Mouse (Mus musculus) splenic B cell, adult 2 months (primary cell): ENCODE results near the gene Lsm3.
A peak's percentile ranks its signal among the peaks of the same experiment; 100 is the strongest.
"Not testable (repeated sequence)": the region's sequence is repeated elsewhere in the genome, so short reads cannot be mapped to it uniquely, and the experiment has no call there.

Source experiments
- DNase-seq: peaks from one replicate; pipeline ENCODE4 v3.0.0-alpha.2; 2011; ENCODE audit warnings: low read depth, low spot score
- H3K27me3 ChIP-seq: 2 replicates; pipeline ENCODE4 v1.6.1; 2012; ENCODE audit warnings: mild to moderate bottlenecking, low read length, moderate library complexity, mixed read lengths; ENCODE audit not compliant: control insufficient read depth, poor library complexity, insufficient read depth, severe bottlenecking
- H3K36me3 ChIP-seq: 2 replicates; pipeline ENCODE4 v1.6.1; 2012; ENCODE audit warnings: mild to moderate bottlenecking, low read length, moderate library complexity, mixed read lengths; ENCODE audit not compliant: control insufficient read depth, poor library complexity, insufficient read depth, severe bottlenecking

Gene Lsm3

DNA sequence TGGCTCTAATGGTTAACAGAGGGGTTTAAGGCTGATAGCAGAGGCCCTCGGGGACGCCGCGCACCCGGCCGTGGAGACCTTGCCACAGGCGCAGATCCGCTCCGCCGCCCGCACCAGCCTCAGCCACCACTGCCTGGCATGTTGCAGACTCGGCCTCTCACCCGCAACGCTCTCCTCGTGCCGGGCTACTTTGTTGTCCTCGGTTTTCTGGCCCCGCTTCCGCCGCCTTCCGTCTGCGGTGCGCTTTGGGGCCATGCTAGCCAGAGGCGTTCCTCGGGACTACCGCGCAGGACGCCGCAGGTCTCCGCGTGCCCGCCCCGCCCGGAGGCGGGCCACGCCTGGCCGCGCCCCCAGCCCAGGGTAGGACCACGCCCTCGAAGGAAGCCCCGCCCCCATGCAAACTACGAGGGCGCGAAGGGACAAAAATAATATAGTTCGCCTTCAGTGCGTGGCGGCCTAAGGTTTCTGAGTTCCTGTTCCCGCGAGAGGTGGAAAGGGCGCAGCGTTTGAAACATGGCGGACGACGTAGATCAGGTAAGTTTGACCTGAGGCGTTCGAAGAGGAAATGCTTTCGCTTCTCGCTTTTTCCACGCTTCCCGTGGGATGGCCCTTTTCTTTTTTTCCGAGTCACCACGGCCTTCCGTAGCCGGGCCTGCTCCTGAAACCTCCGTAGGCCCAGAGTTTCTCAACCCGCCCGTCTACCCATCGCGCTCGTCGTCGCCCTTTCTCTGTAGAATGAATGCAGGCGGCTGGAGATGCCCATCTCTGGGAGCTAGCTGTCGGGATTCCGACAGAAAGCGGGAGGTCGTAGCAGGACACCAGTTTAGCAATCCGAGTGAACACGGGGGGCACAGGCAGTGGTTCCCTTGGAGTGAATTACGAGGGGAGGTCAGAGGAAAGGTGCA lies at the start of gene Lsm3, which contains the start of gene Xpc:
Gene Lsm3, plus strand, starts transcription at position 384 of the 905 bp plus-strand sequence.
Gene Xpc, minus strand, starts transcription at position 344 of the 905 bp plus-strand sequence.
- H3K36me3 ChIP-seq: no peaks in the 10 kb centered on the region; the same call in 1 of the 2 replicates
- H3K27me3 ChIP-seq: no peaks in the 10 kb centered on the region
- DNase-seq: peak; percentile 98

DNA sequence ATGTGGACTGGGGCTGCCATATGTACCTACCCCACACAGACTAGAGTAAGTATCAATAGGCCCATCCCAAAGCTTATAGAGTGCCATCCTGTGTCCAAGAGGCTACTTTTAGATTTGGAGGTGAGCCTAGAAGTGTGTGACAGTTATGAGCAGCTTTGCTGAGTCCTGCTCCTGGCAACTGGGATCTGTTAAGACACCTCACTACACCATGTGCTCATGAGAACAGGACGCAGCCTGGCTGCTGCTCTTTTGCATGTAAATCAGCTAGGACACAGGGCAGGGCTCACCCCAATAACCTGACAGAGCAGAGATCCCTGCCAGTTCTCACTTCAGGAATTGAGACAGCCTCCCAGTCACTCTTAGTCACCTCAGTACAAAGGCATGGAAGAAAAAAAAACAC lies 48.6 kb upstream of the Lsm3 start:
- DNase-seq: no peak
- Histone ChIP-seq H3K36me3 (peaks cover 2% of the 10 kb centered on the region; the same call in 1 of the 2 replicates), H3K27me3 (no peaks in the 10 kb centered on the region)

DNA sequence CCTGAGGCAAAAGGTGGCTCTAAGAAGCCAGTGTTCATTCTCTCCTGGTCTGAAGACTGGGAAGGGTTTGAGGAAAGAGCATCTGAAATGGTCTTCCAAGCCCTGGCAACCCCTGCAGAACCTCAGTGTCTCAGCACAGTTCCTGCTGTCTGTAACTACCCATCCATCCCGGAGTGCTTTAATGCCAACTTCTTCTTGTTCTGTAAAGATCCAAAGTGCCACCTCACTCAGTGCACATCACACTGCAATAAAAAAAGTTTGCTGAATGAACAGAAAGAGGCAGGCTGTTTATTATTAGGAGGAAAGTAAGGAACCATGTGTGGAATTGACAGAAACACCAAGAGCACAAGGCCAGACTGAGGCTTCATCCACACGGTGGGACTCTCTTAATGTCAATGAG lies 45.0 kb upstream of the Lsm3 start:
- no peaks in the 10 kb centered on the region for H3K27me3 ChIP-seq
- no peak for DNase-seq
- peaks cover 2% of the 10 kb centered on the region; the same call in 1 of the 2 replicates for H3K36me3 ChIP-seq

DNA sequence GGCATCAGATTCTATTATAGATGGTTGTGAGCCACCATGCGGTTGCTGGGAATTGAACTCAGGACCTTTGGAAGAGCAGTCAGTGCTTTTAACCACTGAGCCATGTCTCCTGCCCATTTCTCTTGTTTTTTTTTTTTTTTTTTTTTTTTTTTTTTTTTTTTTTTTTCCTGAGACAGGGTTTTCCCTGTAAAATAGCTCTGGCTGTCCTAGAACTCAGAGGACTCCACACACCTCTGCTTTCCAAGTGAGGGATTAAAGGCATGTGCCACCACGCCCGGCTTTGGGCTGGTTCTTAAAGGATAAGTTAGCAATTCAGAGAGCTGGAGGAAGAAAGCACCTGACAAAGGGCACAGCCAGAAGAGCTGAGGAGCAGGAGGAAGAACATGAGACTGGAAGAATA lies 44.3 kb upstream of the Lsm3 start:
- not testable (repeated sequence) for H3K36me3 ChIP-seq, H3K27me3 ChIP-seq, DNase-seq

DNA sequence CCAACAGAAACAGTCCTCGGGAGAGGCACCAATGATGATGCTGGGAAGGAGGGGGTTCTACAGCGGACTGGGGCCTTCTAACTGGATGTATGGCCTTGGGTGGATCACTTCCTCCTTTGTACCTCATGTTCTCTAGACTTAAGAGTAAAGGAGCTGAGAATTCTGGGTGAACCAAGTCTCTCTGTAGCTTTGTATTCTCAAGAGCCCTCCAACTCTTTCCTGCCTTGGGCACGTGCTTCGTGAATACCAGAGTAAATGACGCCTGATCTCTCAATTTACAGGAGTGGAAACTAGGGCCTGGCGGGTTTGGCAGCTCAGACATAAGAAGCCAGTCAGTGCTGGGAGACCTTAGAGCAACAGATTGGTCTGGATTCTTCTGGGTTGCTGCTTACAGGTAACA lies 43.4 kb upstream of the Lsm3 start:
- no peaks in the 10 kb centered on the region for H3K36me3 ChIP-seq
- DNase-seq: peak; percentile 66
- no peaks in the 10 kb centered on the region for H3K27me3 ChIP-seq

DNA sequence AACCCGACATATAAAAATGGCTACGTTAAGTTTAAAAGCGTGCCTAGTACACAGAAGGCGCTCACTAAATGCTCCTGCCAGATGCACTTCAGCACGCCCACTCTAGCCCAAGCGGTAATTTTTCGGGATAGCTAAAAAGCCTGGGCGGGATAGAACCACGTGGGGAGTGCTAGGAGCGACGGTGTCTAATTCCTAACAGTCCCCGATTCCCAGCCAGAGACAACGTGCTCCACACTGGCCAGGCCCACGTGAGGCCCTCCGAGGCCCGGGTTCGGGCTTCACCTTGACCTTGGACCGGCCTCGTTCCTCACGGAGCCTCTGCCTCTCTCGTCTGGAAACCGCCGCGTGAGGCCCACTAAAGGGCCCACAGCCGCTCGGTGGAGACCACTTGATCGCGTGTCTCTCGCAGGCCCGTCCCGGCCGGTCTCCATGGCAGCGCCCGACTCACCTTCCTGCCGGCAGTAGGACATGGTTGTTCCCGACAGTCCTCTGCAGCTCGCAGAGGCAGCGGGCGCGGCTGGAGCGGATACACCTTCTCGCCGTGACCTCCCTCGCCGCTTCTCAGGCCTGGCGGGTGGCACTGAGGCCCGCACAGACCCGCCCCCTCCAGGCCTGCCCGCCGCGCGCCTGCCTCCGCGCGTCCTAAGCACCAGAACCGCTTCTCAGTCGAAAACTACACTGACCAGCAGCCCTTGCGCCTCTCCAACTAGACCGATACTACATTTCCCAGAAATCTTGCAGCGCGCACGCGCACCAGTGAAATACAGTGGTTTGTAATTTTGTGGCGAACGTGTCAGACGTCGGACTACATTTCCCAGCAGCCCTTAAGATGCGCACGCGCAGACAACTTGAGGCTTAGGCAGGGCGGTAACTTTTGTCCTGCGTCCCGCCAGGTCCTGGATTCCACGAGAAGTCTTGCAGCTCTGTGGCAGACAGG lies 42.6 kb upstream of the Lsm3 start, which contains the start of the genes Chchd4 and Tmem43:
Gene Chchd4, minus strand, starts transcription at position 679 of the 937 bp plus-strand sequence.
Gene Tmem43, plus strand, starts transcription at position 836 of the 937 bp plus-strand sequence.
- DNase-seq: peak; percentile 99
- Histone ChIP-seq H3K27me3 (no peaks in the 10 kb centered on the region), H3K36me3 (no peaks in the 10 kb centered on the region)

DNA sequence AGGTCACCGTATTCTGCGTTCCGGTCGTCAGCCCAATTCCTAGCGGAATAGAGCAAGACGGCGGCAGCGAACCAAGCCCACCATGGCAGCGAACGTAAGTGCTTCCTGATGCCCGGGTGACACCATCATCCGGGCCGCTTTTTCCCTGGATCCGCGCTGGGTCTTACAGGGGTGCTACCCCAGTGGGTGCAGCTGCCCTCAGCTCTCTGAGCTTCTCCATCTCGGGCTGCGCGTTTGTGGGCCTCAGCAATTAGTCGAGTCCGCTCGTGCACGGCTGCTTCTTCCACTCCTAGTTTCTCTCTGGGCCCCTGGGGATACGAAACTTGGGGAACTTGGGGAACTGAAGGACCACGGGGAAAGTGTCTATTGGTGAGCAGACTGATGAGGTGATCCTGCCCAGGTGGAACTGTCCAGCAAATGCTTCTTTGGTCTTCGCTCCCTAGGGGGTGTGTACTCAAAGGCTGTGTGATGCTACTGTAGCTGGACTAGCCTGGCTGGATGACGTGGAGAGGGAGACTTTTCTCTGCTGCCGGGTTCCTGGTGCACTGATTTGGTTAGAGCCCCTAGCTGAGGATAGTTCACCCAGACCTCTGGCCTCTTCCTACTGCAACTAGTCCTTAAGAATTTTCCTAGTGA lies 41.8 kb upstream of the Lsm3 start:
- no peak for DNase-seq
- no peaks in the 10 kb centered on the region for H3K27me3 ChIP-seq

DNA sequence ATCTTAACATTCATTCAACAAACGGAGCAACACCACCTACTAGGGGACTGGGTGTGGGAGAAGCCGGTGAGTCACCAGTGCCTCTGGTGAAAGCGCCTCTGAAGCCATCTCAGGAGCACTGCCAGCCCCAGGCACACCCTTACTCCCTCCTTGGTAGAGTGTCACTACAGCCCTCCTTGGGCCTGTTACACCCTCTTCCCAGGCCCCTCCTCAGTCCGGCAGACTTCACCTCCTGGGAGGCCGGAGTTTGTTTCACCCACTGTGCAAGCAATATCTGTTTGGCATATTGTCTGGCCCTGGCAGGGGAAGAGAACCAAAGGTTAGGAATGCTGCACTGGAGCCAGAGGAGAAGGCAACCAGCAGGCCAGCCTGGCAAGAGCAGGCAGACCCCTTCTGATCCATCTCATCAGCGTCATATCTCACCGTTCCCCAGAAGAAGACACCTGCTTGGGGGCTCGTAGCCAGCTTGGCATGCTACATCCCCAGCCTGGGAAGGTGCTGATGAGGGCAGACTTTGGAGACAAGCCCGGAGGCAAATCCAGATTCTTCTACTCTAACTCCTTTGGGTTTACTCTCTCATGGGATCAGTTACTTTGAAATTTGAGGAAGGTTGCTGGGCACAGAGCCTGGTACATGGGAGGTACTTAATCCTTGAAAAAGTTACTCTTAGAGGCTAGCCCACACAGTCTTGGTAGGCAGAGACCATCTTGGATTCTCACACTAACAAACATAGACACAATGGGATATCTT lies 41.1 kb upstream of the Lsm3 start:
- H3K36me3 ChIP-seq: 0 out of 2 replicates have a peak, but pooled peaks cover 1% of the 10 kb centered on the region
- no peaks in the 10 kb centered on the region for H3K27me3 ChIP-seq
- no peak for DNase-seq

More for the DNA sequence above, 41.8 kb upstream of the Lsm3 start:
- 0 out of 2 replicates have a peak, but pooled peaks cover 1% of the 10 kb centered on the region for H3K36me3 ChIP-seq

DNA sequence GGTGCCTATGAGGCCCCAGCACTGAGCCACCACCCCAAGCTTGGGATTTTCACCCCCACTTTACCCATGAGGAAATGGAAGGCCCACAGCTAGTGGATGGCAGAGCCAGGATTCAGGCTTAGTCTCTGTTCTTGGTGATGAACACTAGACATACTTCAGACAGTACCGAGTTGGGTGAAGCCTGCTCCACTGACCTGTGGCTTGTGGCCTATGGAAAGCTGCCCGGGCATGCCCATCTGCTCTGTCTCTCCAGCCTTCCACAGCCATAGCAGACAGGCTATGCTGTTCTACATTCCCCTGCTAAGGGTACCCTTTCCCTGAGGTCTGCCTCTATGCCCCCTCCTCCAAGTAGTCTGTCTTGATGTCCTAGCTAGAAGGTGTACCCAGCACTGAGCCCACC lies 39.2 kb upstream of the Lsm3 start:
- no peak for DNase-seq

DNA sequence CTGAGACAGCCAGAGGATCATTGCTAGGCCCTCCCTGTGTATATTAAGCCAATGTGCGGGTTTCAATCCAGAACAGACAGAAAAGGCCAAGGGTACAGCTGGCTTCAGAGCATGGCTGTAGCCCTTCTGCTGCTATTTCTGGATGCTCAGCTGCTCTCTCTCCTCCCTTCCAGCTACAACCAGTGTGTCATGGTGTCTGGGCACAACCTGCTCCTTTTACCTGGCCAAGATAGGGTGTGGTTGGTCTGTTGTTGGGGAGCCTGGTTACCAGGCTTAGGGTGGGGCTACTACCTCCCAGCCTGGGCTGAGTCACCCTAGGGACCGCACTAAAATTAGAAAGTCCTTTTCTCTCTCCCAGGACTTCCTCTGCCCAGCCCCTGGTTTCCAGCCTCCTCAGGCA lies 32.4 kb upstream of the Lsm3 start:
- no peak for DNase-seq
- no peaks in the 10 kb centered on the region for H3K27me3 ChIP-seq
- H3K36me3 ChIP-seq: peaks cover 8% of the 10 kb centered on the region

More for the DNA sequence above, 39.2 kb upstream of the Lsm3 start:
- H3K27me3 ChIP-seq: no peaks in the 10 kb centered on the region
- H3K36me3 ChIP-seq: 0 out of 2 replicates have a peak, but pooled peaks cover 5% of the 10 kb centered on the region

DNA sequence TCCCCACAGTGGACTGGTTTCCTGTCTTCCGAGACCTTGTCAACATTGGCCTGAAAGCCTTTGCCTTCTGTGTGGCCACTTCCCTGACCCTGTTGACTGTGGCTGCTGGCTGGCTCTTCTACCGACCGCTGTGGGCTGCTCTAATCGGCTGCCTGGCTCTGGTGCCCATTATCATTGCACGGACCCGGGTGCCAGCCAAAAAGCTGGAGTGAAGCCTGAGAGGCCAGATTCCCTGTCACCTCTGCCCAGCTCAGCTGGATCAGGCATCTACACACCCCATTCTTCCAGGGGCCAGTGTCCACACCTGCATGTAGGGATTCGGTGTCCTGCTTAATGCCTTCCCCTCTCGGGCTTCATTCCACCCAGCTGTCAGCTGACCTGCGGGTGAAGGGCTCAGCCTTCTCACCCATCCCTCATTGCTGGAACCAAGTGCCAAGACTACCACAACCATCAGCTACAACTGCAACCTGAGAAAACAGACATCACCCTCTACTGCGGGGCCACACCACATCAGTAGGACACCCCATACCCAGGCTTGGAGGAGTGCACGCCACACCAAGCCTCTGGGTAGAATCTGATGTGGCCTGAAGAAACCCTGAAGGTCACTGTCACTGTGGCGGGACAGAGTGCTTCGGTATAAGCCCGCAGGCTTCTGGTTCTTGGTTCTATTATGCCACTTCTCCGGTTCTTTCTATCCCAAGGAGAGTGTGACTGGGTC lies 28.8 kb upstream of the Lsm3 start:
- Histone ChIP-seq H3K36me3 (peaks cover 6% of the 10 kb centered on the region), H3K27me3 (no peaks in the 10 kb centered on the region)
- DNase-seq: no peak

DNA sequence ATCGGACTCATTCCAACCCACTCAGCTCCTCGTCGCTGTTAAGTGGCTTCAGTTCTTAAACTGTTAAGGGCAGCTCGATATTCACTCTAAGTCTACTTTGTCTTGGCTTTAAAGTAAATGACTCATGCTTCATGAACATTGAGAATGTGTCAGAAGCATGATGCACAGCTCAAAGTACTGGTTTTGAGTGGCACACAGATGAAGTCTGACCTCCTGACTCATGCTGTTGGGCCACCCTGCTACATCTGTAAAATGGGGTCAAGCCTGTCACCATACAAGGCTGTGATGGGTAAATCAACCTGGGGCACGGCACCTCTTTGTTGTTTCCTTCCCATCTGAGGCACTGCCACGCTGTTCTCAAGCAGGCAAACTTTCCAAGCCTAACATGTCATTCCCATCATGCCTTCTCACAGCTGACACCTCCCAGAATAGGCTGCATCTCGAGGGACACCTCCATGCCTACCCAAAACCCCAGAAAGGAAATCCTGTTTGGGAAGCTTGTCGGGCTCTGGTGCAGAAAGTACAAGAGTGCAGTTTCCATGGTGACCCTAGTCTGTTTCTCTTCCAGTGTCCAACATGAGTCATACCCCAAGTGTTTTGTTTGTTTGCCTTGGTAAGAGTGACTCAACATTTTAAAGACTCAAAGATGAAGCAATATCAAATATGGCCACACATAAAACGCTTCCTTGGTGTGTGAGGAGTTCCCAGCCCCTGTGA lies 27.1 kb upstream of the Lsm3 start:
- DNase-seq: no peak
- Histone ChIP-seq H3K36me3 (peaks cover 6% of the 10 kb centered on the region), H3K27me3 (no peaks in the 10 kb centered on the region)

DNA sequence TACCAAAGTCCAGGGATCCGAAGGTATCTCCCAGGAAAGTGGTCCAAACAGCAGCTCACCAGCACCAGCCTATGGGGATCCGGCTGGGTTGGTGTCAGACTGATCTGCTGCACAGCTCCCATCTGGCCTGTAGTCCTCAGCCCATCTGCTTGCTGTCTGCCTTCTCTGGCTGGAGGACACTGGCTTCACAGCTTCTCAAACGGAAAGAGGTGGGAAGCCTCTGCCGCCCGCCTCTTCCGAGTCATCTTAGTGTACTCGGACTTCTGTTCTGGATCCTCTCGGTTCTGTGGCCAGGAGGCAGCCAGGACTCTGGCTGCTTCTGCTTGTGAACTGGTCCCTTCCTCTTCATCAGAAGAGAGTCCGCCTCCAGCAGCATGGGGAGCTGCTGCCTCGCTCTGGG lies 25.9 kb upstream of the Lsm3 start:
- no peak for DNase-seq
- Histone ChIP-seq H3K27me3 (no peaks in the 10 kb centered on the region), H3K36me3 (peaks cover 6% of the 10 kb centered on the region)
